Comparison of ENCODE assay signal across 19 mouse cellular contexts in the genomic region with DNA sequence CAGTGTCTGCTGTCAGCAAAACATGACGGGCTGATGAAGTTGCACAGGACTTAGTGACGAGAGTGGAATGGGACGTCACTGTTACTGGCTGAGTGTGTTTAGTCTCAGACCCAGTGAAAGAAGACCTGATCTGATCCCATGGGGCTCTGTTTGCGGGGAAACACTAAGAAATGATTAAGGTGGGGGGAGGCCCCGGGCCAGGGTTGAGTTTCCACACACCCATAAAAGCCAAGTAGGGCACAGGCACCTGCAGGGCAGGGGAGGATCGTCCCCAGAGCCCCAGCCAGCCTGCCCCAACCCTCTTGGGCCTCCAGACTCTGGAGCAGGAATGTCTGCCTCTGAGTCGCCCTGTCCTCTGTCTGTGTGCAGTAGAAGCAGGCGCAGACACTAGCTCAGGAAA.
A peak's percentile ranks its signal among the peaks of the same experiment; 100 is the strongest.
DNase-seq lines count a peak whose midpoint lies in the region; ATAC-seq and TF ChIP-seq lines count a peak whose summit lies in the region.
"Had no signal": no experiment of that assay in that cellular context is flagged by ENCODE, and none has a peak within 500 bp of the region (broad histone marks: within the 10 kb centered on the region; RNA-seq: fewer than 3 reads in every experiment).

No protein-coding gene starts in this region.

- TF ChIP-seq EP300 in liver, postnatal 0 days (IDR thresholded peaks at IDR 0.05; ENCODE audit: low read depth): no peak

- H3K4me1 ChIP-seq in heart, embryonic 11.5 days (ENCODE audit: control insufficient read depth, insufficient read depth, low read length): peaks cover 17% of the 10 kb centered on the region
- H3K4me1 ChIP-seq in liver, postnatal 0 days (ENCODE audit: insufficient read depth): peaks cover 18% of the 10 kb centered on the region
- H3K4me1 ChIP-seq in liver, embryonic 12.5 days: peaks cover 48% of the 10 kb centered on the region
- H3K4me1 ChIP-seq in limb, embryonic 13.5 days: peaks cover 39% of the 10 kb centered on the region
- peaks cover 21% of the 10 kb centered on the region for H3K4me1 ChIP-seq in forebrain, embryonic 13.5 days

- WGBS in heart, embryonic 11.5 days (ENCODE audit: insufficient replicate concordance): 62% methylated on average over 8 of the region's 8 CpGs
- 65% methylated on average over 8 of the region's 8 CpGs for WGBS in liver, postnatal 0 days (ENCODE audit: insufficient replicate concordance)
- 76% methylated on average over 8 of the region's 8 CpGs for WGBS in liver, embryonic 12.5 days (ENCODE audit: insufficient replicate concordance)
- 61% methylated on average over 8 of the region's 8 CpGs for WGBS in limb, embryonic 13.5 days
- 84% methylated on average over 8 of the region's 8 CpGs for WGBS in forebrain, embryonic 13.5 days

- H3K36me3 ChIP-seq in heart, embryonic 11.5 days (ENCODE audit: control insufficient read depth, insufficient read depth, low read length): peaks cover 8% of the 10 kb centered on the region; the same call in 1 of the 2 replicates
- H3K36me3 ChIP-seq in liver, postnatal 0 days (replicated peaks; ENCODE audit: insufficient read depth, low read length): peaks cover 16% of the 10 kb centered on the region
- peaks cover 21% of the 10 kb centered on the region for H3K36me3 ChIP-seq in liver, embryonic 12.5 days
- H3K36me3 ChIP-seq in limb, embryonic 13.5 days: peaks cover 13% of the 10 kb centered on the region
- no peaks in the 10 kb centered on the region for H3K36me3 ChIP-seq in forebrain, embryonic 13.5 days (ENCODE audit: poor library complexity, severe bottlenecking)
- H3K36me3 ChIP-seq: hindbrain, embryonic 13.5 days; neural tube, embryonic 12.5 days; stomach, embryonic 15.5 days had no signal

- peak overlapping the region; percentile 73 for H3K27ac ChIP-seq in heart, embryonic 11.5 days (ENCODE audit: low read depth, low read length)
- H3K27ac ChIP-seq in liver, postnatal 0 days (ENCODE audit: low read depth): peak overlapping the region; percentile 72
- no peak overlapping the region for H3K27ac ChIP-seq in liver, embryonic 12.5 days
- no peak overlapping the region for H3K27ac ChIP-seq in limb, embryonic 13.5 days
- H3K27ac ChIP-seq in forebrain, embryonic 13.5 days: no peak overlapping the region
- H3K27ac ChIP-seq: embryonic facial prominence, embryonic 15.5 days; forebrain, embryonic 10.5 days; hindbrain, embryonic 13.5 days; kidney, embryonic 15.5 days; liver, embryonic 13.5 days; neural tube, embryonic 12.5 days; stomach, embryonic 15.5 days had no signal

- TF ChIP-seq CTCF in liver, postnatal 0 days (IDR thresholded peaks at IDR 0.05; ENCODE audit: low read depth): no peak

- DNase-seq in adrenal gland, postnatal 14 days: peak; percentile 77
- no peak for DNase-seq in adrenal gland, adult 8-10 months
- no peak for DNase-seq in heart, adult 9 months (ENCODE audit: low spot score in 2 of 2)
- no peak for DNase-seq in liver, postnatal 0 days
- DNase-seq: cerebellum, adult 2 months; gastrocnemius, postnatal 25 days; liver, embryonic 13.5 days; lung, postnatal 10 days; spleen, adult 18-20 months had no signal

- H3K9ac ChIP-seq in heart, embryonic 11.5 days (ENCODE audit: low read depth, low read length): peak overlapping the region; percentile 46; the same call in 1 of the 2 replicates
- 0 out of 2 replicates have a peak overlapping the region, but pooled peaks have one; percentile 21 for H3K9ac ChIP-seq in liver, postnatal 0 days (replicated peaks)
- H3K9ac ChIP-seq in liver, embryonic 12.5 days: no peak overlapping the region
- 0 out of 2 replicates have a peak overlapping the region, but pooled peaks have one; percentile 31 for H3K9ac ChIP-seq in limb, embryonic 13.5 days
- no peak overlapping the region for H3K9ac ChIP-seq in forebrain, embryonic 13.5 days
- H3K9ac ChIP-seq: embryonic facial prominence, embryonic 15.5 days; hindbrain, embryonic 13.5 days; kidney, embryonic 15.5 days; liver, embryonic 13.5 days; neural tube, embryonic 12.5 days; stomach, embryonic 15.5 days had no signal

- no peak overlapping the region for H3K4me3 ChIP-seq in heart, embryonic 11.5 days (ENCODE audit: low read depth, low read length)
- no peak overlapping the region for H3K4me3 ChIP-seq in liver, postnatal 0 days (ENCODE audit: low read depth, low read length)
- no peak overlapping the region for H3K4me3 ChIP-seq in liver, embryonic 12.5 days
- H3K4me3 ChIP-seq in limb, embryonic 13.5 days: no peak overlapping the region
- no peak overlapping the region for H3K4me3 ChIP-seq in forebrain, embryonic 13.5 days
- H3K4me3 ChIP-seq: embryonic facial prominence, embryonic 15.5 days; forebrain, embryonic 10.5 days; hindbrain, embryonic 13.5 days; kidney, embryonic 15.5 days; liver, embryonic 13.5 days; neural tube, embryonic 12.5 days; stomach, embryonic 15.5 days had no signal

- no peaks in the 10 kb centered on the region for H3K9me3 ChIP-seq in heart, embryonic 11.5 days (replicated peaks; ENCODE audit: control insufficient read depth, low read length)
- H3K9me3 ChIP-seq in liver, postnatal 0 days (ENCODE audit: low read length): no peaks in the 10 kb centered on the region
- H3K9me3 ChIP-seq in liver, embryonic 12.5 days (replicated peaks): no peaks in the 10 kb centered on the region
- H3K9me3 ChIP-seq in limb, embryonic 13.5 days: no peaks in the 10 kb centered on the region
- H3K9me3 ChIP-seq in forebrain, embryonic 13.5 days (replicated peaks): no peaks in the 10 kb centered on the region
- H3K9me3 ChIP-seq: embryonic facial prominence, embryonic 15.5 days; forebrain, embryonic 10.5 days; hindbrain, embryonic 13.5 days; kidney, embryonic 15.5 days; liver, embryonic 13.5 days; neural tube, embryonic 12.5 days; stomach, embryonic 15.5 days had no signal

- no peak overlapping the region for H3K4me2 ChIP-seq in heart, embryonic 11.5 days
- no peak overlapping the region for H3K4me2 ChIP-seq in liver, postnatal 0 days (ENCODE audit: low read depth, low read length)
- no peak overlapping the region for H3K4me2 ChIP-seq in liver, embryonic 12.5 days
- no peak overlapping the region for H3K4me2 ChIP-seq in limb, embryonic 13.5 days (replicated peaks)
- H3K4me2 ChIP-seq in forebrain, embryonic 13.5 days: no peak overlapping the region
- H3K4me2 ChIP-seq: embryonic facial prominence, embryonic 15.5 days; hindbrain, embryonic 13.5 days; kidney, embryonic 15.5 days; liver, embryonic 13.5 days; neural tube, embryonic 12.5 days; stomach, embryonic 15.5 days had no signal

- no peak for ATAC-seq in heart, embryonic 11.5 days (replicated peaks; ENCODE audit: insufficient number of reproducible peaks, low FRiP score, low TSS enrichment)
- no peak for ATAC-seq in liver, postnatal 0 days
- no peak for ATAC-seq in liver, embryonic 12.5 days
- no peak for ATAC-seq in limb, embryonic 13.5 days (ENCODE audit: low FRiP score, low read depth)
- ATAC-seq in forebrain, embryonic 13.5 days: no peak

- H3K27me3 ChIP-seq in heart, embryonic 11.5 days (ENCODE audit: control insufficient read depth, insufficient read depth, low read length): no peaks in the 10 kb centered on the region
- H3K27me3 ChIP-seq in liver, postnatal 0 days (ENCODE audit: insufficient read depth, low read length): no peaks in the 10 kb centered on the region
- 0 out of 2 replicates have a peak, but pooled peaks cover 4% of the 10 kb centered on the region for H3K27me3 ChIP-seq in liver, embryonic 12.5 days (replicated peaks)
- H3K27me3 ChIP-seq in limb, embryonic 13.5 days: no peaks in the 10 kb centered on the region
- no peaks in the 10 kb centered on the region for H3K27me3 ChIP-seq in forebrain, embryonic 13.5 days
- H3K27me3 ChIP-seq: embryonic facial prominence, embryonic 15.5 days; hindbrain, embryonic 13.5 days; liver, embryonic 13.5 days; neural tube, embryonic 12.5 days; stomach, embryonic 15.5 days had no signal

Comparison
In these comparisons a context has a peak if more than half of its experiments do, and no peak if none do; other contexts are left out.
1. H3K27ac ChIP-seq: peak in heart, embryonic 11.5 days (single experiment) and liver, postnatal 0 days (single experiment); none in liver, embryonic 12.5 days (single experiment), limb, embryonic 13.5 days (single experiment) and forebrain, embryonic 13.5 days (single experiment).
2. H3K9ac ChIP-seq: peak in heart, embryonic 11.5 days (single experiment), liver, postnatal 0 days (single experiment) and limb, embryonic 13.5 days (single experiment); none in liver, embryonic 12.5 days (single experiment) and forebrain, embryonic 13.5 days (single experiment).